Mouse (Mus musculus) central nervous system, embryonic 18 days (tissue): ENCODE results near the gene Xlr3a. TPM values are rescaled to one million over a fixed set of nuclear protein-coding genes. Genes with fewer than 3 reads are reported as not detected.

ENCODE experiments used
- polyA plus RNA-seq: library from polyadenylated mRNA; depleted of rRNA; stranded (reverse); fragments of >200 nt; gene quantifications from 2 replicates; pipeline ENCODE4 v1.2.3, GENCODE M21; 2012; rRNA removed

The Xlr3a gene
- polyA plus RNA-seq: 2.3 and 2.4 TPM in 2 replicates

DNA sequence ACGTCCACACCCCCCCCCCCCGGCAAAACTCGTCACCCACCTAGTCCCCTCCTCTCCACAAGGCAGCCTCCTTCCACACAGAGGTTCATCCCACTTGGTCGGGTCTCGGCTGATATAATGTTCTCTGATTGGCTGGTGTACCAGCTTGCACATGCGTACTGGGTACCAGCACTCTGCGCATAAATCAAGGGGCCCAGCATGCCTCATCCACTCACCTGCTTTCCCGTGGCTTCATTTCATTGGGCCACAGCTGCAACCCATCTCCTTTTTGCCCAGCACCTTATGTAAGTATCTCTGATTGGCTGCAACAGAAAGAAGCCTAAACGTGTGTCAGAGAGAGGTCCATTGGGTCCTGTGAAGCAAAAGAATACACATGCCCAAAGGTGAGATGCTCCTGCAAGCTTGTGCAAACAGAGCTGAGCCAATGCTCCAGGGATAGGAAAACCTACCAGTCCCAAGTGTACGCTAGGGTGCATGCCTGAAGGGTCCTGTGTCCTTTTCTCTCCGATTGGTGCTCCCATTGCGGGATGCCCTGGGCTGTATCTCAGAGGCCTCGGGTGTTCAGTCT is at the start of gene Xlr3a:
TSS of gene Xlr3a (minus strand) at position 155 of the 568 bp plus-strand sequence.

DNA sequence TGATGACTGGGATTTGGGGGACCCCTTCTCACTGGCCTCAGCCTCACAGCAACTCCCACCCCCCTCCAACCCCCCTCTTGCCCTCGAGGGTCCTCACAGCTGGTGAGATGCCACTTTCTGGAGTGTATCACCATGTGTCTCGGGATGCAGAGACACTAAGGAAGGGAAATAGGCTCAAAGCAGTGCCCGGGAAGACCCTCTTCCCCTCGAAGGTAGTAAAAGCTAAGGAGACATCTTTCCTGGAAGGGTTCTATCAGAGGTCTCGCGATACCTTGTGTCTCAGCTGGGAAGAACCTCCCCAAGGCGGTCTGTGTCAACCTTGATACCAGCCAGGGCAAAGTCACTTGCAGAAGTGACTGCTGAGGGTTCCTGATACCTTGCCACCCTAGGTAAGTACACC is 19.9 kb upstream of the Xlr3a start, which contains the start of gene Gm14685:
TSS of gene Gm14685 (plus strand) at position 301 of the 400 bp plus-strand sequence.

DNA sequence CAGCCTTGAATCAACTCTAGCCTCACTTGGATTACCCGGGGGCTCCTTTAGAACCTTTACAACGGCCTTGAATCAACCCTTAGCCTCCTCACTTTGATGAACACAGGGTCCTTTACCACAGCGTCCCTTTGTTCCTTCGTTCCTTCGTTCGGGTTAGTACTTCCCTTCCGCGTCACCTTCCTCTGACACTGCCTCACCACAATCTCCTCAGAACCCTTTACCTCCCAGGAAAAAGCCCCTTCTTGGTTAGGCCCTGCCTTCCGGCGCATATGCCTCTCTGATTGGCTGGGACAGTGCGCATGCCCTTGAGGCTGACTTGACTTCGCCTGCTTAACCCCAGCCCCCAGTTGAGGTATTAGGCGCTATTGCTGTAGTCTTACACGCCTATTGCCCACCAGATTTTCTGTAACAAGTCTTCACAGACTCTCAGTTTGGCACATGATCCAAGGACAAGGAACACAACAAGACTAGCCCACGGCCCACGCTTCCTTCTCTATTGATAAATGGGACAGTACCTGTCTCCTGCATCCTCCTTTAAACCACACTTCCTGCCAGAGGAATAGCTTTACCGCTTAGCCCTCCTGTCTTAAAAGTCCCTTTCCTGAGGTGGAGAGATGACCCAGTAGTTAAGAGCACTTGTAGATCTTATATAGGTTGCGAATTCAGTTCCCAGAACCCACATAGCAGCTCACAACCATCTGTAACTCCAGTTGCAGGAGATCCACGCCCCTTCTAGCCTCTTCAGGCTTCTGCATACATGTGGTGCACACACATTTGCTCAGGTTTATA is 14.4 kb downstream of the Xlr3a start, which contains the start of gene Xlr4a:
TSS of gene Xlr4a (minus strand) at position 212 of the 789 bp plus-strand sequence.

DNA sequence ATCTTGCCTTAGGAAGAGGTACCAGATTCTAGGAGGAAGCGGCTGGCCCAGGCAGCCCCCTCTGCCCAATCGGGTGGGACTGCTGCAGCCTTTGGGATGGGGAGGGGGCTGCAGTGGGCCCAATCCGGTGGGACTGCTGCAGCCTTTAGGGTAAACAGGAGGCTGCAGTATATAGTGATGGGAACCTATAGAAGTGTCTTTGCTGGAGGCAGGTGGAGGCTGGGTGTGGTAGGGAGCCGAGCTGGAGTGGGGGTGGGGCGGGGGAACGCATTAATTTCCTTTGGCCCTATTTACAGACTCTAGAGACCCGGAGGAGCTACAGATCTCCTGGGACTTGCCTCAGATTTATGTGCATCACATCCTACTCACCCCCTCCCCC is 32.5 kb downstream of the Xlr3a start, which contains the start of gene Pnma3:
TSS of gene Pnma3 (plus strand) at position 373 of the 379 bp plus-strand sequence.

DNA sequence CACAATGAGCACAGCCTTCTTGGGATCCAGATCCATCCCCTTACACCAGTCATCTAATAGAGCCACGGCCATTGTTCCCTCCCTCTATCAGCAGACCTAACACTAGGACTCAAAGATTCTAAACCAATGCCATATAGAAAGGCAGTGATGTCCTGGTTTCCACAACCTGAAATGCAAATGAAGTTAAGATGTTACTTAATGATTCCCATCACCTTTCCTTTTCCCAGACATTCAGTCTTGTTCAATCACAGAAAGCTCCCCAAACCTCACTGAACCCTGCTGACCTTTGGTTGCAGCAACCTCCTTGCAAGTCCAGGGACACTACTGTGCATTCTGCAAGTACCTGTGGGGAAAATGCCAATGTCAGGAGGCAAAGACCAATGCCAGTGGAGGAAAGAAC is 59.9 kb downstream of the Xlr3a start, which contains the start of gene Pnma5:
TSS of gene Pnma5 (minus strand) at position 101 of the 400 bp plus-strand sequence.

Other genes starting within 250 kb of the Xlr3a start
- 42.6 and 49.1 TPM in 2 replicates for gene Cetn2, start 178.7 kb downstream of the Xlr3a start, polyA plus RNA-seq
- 63.5 and 64.4 TPM in 2 replicates for gene Nsdhl, start 178.5 kb downstream of the Xlr3a start, polyA plus RNA-seq
- 1.2 and 1.7 TPM in 2 replicates for gene Zfp185, start 109.8 kb downstream of the Xlr3a start, polyA plus RNA-seq
- gene Pnma5, start 60.0 kb downstream of the Xlr3a start, polyA plus RNA-seq: 0.35 and 0.40 TPM in 2 replicates
- 22.8 and 27.1 TPM in 2 replicates for gene Pnma3, start 32.3 kb downstream of the Xlr3a start, polyA plus RNA-seq
- 0.16 and 0.57 TPM in 2 replicates for gene Xlr4a, start 14.6 kb downstream of the Xlr3a start, polyA plus RNA-seq
- 0.95 and 1.1 TPM in 2 replicates for gene Gm14685, start 20.0 kb upstream of the Xlr3a start, polyA plus RNA-seq
- gene Xlr5b, start 51.7 kb upstream of the Xlr3a start, polyA plus RNA-seq: not detected in 2 replicates
- gene DXBay18, start 52.4 kb upstream of the Xlr3a start, polyA plus RNA-seq: 1.2 TPM in 2 replicates
- gene Spin2d, start 79.9 kb upstream of the Xlr3a start, polyA plus RNA-seq: not detected in 2 replicates
- 3.5 and 7.2 TPM in 2 replicates for gene Xlr3b, start 95.1 kb upstream of the Xlr3a start, polyA plus RNA-seq
- 0.13 and 0.47 TPM in 2 replicates for gene Xlr4b, start 117.2 kb upstream of the Xlr3a start, polyA plus RNA-seq
- gene F8a, start 131.2 kb upstream of the Xlr3a start, polyA plus RNA-seq: 13.1 and 15.3 TPM in 2 replicates
- 0.23 TPM in 1 of 2 replicates, not detected in the other for gene Xlr4c, start 146.0 kb upstream of the Xlr3a start, polyA plus RNA-seq
- gene Xlr3c, start 168.3 kb upstream of the Xlr3a start, polyA plus RNA-seq: 0.08 and 0.12 TPM in 2 replicates
- 0.07 TPM in 1 of 2 replicates, not detected in the other for gene Xlr5a, start 195.9 kb upstream of the Xlr3a start, polyA plus RNA-seq
- not detected in 2 replicates for gene Xlr5c, start 195.9 kb upstream of the Xlr3a start, polyA plus RNA-seq
- not detected in 2 replicates for gene Gm45015, start 239.7 kb upstream of the Xlr3a start, polyA plus RNA-seq
- 20.4 and 21.9 TPM in 2 replicates for gene Zfp275, start 245.5 kb upstream of the Xlr3a start, polyA plus RNA-seq